Mouse (Mus musculus) brain, embryonic 14.5 days (tissue): ENCODE results near the gene Cenpo. TPM values are rescaled to one million over a fixed set of nuclear protein-coding genes. Genes with fewer than 3 reads are reported as not detected.
A peak's percentile ranks its signal among the peaks of the same experiment; 100 is the strongest.

Experiments used
- DNase-seq: peaks from one replicate; pipeline ENCODE4 v3.0.0-alpha.2; 2011; ENCODE audit warnings: low read depth
- CTCF ChIP-seq: fragments of 200-500 bp; IDR thresholded peaks from 2 replicates; pipeline ENCODE4 v1.5.1; 2012; ENCODE audit warnings: inconsistent platforms, mild to moderate bottlenecking, moderate library complexity, borderline replicate concordance; ENCODE audit not compliant: insufficient read depth, insufficient read length; ENCODE audit errors: extremely low read depth
- POLR2A ChIP-seq: fragments of 200-500 bp; IDR thresholded peaks from 2 replicates; pipeline ENCODE4 v1.6.1; 2012; ENCODE audit warnings: mild to moderate bottlenecking, inconsistent platforms, borderline replicate concordance; ENCODE audit not compliant: poor library complexity, insufficient read depth, insufficient read length, severe bottlenecking; ENCODE audit errors: extremely low read depth
- polyA plus RNA-seq: library from polyadenylated mRNA; depleted of rRNA; stranded (reverse); fragments of >200 nt; gene quantifications from 2 replicates; pipeline ENCODE4 v1.2.3, GENCODE M21; 2012

Gene Cenpo
- polyA plus RNA-seq, 1 experiment, result 11.8 TPM

DNA sequence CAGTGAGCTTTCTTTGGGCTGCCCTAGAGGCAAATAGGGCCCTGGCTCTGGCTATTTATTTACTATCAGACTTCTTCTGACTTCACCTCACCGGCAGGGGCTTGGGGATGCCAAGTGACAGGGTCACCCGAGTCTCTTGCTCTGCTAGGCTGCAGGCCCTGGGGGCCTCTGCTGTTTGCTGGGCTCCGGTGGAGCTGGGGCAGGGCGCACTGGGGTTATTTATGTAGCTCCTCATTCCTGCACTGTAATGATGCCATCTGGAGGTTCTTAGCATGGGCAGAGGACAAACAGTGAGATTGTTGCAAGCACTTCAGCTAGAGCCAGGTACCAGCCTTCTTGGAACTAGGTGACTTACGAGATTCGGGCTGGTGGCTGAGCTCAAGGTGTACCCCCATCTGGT is 41.6 kb downstream of the Cenpo start:
- DNase-seq, result no peak
- TF ChIP-seq CTCF (no peak), POLR2A (no peak)

DNA sequence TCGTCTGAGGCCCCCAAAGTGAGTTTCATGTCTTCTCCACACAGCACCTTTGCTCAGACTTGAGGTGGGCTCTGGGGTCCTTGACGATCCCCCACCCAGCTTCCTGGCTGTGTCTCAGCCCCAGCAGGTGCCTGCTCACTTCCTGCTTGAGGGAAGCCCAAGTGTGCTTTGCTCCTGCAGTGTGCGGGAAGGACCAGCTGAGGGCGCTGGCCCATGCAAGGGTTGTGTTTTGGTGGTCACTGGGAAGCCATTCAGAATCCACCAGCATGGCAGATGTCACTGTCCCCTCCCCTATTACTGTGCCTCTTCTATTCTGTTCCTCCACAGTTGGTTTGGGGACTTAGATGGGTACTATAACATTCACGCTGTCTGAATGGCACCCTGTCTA is 45.0 kb downstream of the Cenpo start:
- TF ChIP-seq CTCF (peak; percentile 45; the same call in 1 of the 2 replicates), POLR2A (no peak)
- DNase-seq, result no peak

DNA sequence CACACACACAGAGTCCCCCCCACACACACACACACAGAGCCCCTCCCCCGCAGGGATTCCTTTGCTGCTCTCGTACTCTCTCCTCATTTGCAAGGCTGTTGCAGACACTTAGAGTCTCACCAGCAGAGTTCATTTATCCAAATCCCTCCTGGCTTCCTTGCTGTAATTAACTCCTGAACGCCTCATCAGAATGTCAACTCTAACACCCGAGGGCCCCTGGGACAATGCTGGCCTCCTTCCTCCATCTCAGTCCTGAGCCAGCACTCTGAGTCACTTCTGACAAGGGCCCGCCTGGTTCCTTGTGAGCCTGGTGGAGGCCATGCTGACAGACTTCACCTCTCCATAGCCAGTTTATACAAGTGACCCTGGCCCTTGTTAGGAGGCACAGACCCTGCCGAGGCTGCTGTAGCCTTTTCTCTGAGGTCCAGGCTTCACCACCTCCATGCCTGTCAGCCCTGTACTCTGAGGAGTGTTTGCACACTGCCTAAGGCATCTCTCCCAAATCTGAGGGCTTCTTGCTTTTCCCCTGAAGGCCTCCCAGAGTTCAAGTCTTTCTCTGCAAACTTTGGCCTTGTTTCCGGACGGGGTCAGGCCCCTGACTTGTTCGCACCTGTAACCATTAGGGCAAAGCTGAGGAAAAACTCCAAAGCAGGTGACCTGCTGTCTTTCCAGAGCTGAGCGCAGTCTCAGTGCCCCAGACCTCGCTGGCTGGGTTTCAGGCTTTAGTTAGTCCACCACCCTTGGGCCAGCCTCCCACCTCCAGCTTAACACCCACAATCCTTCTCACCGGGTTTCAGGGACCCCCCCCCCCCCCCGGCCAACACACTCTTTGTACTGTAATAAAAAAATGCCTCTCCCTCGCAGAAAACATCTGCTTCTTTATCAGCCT is 45.7 kb downstream of the Cenpo start:
- peak; percentile 88 for DNase-seq
- no peak for TF ChIP-seq POLR2A
- TF ChIP-seq CTCF, result no peak

DNA sequence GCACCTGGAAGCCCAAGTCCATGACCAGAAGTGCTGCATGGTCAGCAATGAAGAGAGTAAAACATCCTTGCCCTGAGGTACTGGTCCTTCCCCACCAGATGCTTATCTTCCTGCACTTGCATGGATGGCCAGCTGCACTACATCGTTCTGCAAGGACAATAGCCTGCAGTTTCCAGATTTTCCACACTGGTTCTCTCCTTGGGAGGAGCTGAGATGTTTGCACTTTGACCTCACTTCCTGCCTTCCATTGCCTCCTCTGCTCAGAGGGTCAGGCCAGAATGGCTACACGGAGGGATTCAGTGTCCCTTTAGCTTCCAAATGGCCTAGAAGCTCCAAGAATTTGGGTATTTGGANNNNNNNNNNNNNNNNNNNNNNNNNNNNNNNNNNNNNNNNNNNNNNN is 49.4 kb downstream of the Cenpo start:
- TF ChIP-seq POLR2A (no peak), CTCF (no peak)

DNA sequence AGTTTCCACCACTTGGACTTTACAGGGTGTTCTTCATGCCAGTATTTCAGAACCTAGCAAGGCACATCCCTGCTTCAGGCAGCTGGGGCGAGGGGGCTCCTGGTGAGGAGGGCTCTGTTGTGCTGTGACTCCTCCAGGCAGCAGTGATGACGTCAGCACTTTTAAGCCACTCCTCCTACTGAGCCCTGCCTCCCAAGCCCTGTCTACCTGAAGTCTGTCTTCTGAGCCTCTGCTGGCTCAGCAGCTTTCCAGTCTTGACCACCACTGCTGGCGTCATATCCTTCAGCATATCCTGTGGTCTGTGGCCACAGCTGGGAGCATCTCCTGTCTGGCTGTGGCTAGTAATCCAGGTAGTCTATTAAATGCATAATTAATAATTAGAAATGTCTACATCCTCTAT is 53.6 kb downstream of the Cenpo start:
- DNase-seq, result no peak
- TF ChIP-seq CTCF (no peak), POLR2A (no peak)

More for the DNA sequence above, 49.4 kb downstream of the Cenpo start:
- no peak for DNase-seq

DNA sequence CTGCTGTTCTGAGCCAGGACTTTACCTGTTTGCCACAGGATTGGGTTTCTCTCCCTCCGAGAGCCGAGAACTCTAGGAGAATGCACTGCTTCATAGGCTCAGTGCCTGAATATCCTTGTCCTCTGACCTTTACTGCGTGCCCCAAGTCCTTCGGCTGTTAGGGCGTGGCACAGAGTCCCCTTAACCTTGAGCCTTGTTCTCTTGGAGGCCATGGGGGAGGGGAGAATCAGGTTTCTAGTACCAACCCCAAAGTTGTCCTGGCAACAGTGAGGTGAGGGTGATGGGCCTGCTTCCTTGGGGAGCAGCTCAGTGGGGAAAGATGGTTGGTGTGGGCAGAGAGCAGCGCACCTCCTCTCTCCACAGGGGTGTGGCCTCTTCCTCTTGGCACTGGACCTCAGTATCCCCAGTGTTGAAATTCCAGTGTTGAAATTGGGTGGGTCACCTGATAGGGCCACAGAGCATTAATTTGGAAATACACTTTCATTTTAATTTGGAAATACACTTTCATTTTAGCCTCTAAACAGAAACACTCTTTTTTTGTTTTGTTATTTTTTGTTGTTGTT is 54.3 kb downstream of the Cenpo start:
- TF ChIP-seq CTCF, result no peak
- TF ChIP-seq POLR2A, result no peak
- no peak for DNase-seq

DNA sequence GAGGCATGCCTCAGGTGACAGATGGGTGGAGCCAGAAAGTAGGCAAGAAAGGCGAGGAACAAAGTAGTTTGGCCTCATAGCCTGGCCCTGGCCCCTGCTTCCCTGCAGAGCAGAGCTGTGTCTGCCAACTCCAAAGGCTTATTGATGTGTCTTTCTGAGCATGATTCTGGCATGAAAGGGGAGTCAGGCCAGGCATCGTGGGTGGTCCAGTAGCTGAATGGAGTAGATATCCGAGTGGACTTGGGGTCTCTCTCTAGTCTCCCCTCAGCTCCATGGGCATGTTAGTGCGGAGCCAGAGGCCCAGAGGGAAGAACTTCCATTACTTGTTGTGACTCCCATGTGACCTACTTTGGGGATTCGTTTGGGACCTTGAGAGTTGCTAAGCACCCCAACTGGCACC is 55.3 kb downstream of the Cenpo start:
- DNase-seq, result peak; percentile 37
- TF ChIP-seq POLR2A, result no peak
- TF ChIP-seq CTCF, result no peak

DNA sequence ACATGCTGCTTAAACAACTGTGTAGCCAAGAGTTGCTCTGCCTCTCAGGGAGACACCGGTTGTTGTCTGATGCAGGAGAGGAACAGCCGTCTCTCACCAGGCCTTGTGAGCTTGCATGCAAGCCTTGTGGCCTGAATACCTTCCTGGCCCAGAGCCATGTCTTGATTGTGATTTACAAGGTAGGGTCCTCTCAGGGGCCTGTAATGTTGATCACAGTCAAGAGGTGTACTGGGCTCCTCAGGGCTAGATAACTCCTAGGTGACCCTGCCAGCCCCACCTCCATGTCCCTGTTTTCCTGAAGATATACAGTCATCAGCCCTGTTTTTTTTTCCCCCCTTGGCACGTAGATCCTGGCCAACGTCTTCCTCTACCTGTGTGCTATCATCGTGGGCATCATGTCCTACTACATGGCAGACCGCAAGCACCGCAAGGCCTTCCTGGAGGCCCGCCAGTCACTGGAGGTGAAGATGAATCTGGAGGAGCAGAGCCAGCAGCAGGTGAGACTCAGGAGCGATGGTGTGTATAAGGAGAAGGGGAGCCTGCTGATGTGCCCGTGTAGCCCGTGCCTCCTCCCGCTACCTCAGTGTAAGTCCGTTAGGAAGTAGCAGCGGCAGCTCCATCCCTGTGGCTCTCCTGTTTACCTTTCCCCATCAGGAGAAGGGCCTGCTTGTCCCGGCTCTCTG is 60.8 kb downstream of the Cenpo start:
- TF ChIP-seq POLR2A (no peak), CTCF (no peak)
- no peak for DNase-seq

DNA sequence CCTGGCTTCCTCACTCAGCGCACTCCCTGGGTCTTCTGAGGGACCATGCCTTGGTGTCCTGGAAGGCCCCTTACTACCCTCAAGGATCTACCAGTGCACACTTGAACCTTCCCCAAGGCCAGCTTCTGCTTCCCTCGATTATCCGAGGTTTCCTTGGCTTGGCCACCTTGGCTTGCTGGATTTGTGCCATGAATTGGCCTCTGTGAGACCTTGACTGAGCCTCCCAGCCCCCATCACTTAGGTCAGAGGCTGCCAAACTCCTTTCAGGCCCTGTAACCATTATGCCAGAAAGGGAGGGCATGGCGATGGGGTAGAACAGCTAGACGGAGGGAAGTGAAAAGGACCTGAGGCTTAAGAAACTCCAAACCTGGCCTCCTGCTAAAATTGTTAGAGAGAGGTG is 64.5 kb downstream of the Cenpo start:
- TF ChIP-seq CTCF (no peak), POLR2A (no peak)
- no peak for DNase-seq

DNA sequence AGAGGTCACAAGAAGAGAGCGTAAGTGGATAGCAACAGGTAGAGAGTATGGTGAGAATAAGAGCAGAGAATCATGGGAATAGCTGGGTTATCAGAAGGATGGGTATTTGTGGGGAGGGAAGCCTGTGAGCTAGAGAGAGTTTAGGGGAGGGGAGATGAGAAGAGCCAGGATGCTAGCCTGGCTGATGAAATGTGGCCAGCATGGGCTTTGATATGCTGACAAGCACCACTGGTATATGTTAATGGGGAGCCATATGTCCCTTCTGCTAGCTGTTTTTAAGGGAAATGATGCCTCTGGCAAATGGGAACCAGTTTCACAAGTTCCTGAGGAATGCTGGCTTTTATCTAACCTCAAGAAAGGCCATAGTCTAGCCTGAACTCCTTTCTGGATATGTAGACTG is 65.0 kb downstream of the Cenpo start:
- DNase-seq, result peak; percentile 59

DNA sequence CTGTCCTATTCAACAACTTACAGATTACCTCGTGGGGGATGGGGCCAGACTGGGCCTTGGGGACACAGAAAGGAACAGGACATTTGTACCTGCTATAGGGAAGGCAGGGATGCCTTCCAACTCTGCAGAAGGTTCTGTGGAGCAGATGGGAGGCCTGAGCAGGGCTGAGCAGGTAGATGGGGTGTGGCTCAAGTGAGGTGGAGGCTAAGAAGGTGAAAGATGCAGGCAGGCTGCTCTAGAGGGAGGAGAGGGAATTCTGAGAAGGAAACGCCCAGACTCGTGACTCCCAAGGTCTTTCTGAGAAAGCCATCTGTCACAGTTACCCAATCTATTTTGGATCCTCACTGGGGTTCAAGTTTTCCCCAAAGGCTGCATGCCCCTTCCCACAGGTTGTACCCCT is 67.1 kb downstream of the Cenpo start:
- no peak for DNase-seq
- no peak for TF ChIP-seq CTCF
- no peak for TF ChIP-seq POLR2A

More for the DNA sequence above, 65.0 kb downstream of the Cenpo start:
- no peak for TF ChIP-seq POLR2A
- TF ChIP-seq CTCF, result no peak
